Mouse (Mus musculus): ENCODE results near the gene Hdgfl1.

Hdgfl1 gene

DNA sequence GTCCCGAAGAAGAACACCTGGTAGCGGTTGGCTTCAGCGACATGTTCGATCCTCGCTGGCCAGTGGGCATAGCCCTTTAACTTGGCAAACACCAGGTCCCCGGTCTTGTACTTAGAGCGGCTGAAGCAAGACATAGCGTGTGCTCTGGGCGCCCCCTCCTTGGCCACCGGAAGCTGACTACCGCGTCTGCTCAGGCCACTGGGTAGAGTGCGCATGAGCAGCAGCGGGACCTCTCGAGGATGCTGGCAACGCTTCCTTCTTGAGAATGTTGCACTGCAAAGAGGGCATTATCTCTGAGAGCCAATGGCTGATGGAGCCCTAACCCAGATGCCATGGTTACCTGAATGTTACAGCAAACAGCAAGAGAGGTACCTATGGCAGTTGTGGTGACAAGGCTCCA, at the start of gene Hdgfl1:
Gene Hdgfl1, minus strand, starts transcription at position 211 of the 400 bp plus-strand sequence.
- no peak for DNase-seq

DNA sequence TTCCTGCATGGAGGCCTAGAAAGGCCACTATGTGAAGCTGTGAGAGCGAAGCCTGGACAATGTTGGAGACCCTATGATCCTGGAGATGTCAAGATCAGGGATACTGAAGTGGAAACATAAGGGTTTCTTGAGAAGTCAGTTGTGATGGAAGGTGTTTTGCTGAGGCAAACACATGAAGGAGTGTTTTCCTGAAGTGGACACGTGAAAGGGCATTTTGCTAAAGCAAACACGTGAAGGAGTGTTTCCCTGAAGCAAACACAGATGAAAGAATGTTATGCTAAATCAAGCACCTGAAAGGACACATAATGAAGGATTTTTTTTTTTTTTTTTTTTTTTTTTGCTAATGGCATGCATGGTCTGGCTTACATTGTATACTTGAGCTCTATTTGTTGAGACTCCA, 25.5 kb upstream of the Hdgfl1 start:
- DNase-seq: no peak

DNA sequence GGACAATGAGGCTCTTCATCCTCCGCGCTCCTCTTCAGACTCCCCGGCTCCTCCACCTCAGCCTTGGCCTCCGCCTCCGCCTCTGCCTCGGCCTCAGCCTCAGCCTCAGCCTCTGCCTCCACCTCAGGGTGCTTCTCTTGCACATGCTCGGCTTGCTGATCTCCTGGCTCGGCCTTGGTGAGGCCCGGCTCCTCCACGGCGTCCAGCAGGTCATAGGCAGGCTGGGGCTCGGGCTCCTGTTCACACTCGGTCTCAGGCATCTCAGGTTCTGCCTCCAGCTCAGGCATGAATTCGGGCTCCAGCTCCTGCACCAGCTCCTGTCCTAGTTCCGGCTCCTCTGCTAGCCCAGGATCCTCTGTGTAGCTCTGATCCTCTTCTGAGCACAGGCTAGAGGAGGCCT, 541 bp downstream of the Hdgfl1 start:
- DNase-seq: no peak

DNA sequence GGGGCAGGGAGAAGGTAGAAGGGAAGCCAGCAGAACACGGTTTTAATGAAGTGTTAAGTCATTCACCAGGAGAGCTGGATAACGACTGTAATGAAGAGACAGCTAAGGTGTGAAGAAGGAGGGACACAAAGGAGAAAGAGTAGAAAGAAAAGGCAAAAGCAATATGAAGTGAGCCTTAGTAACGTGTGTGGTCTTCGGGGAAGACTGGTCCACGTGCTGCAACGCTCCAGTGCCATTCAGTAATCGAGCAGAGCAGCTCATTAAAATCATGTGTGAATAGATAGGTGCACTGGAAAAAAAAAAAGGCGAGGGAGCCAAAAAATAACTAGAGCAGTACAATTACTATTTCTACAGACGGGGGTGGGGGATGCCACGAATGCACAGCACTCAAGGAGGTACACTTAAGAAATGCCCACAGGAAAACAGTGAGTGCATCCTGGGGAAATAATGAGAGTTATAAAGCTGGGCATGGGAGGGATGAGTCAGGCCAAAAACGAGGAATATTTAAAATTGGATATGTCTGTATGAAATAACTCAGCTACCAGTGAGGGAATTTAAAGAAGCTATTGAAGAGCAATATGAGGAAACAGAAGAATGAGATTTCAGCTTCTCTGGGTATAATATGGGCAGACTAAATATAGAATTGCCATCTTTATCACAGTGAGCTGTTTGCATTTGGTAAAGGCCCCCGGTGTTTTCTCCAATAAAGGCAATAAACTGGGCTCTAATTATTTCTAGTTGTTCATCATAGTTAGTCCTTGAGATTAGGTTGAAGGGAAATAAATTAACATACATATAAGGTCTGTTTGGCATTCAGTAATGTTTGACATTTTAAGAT, 7.8 kb downstream of the Hdgfl1 start:
- no peak for DNase-seq

DNA sequence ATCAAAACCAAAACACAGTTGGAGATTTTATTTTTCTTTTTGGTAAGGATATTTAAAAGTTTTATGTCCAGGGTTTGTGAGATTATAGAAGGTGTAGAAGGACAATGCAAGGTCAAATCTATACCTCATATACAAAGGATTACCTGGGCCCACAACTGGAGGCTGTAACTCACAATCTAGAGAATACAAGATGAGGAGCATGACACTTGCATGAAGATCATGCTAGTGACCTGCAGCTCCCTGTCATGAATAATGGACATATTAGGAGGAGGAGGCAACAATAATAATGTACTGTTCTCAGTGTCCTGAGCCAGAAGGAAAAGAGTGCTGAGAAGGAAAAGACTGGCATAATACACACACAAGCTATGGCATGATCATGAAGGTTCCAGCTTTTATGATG, 17.1 kb downstream of the Hdgfl1 start:
- DNase-seq: no peak

DNA sequence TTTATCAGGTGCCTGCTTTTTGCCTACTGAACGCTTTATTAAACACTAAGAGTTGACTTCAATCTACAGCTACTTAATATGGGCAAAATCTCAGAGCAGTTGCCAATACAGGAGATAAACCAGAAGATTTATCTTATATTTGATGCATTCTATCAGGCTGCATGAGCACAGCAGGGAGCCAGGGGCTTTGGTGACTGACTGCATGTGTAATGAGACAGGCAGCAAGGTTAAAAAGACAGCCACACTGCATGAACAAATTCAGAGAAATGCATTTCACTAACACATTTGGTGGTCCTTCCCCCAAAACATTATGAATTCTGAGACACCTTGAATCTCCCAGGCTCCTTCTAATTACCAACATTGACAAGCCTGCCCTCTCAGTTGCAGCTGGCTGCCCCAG, 17.6 kb downstream of the Hdgfl1 start:
- DNase-seq: no peak

DNA sequence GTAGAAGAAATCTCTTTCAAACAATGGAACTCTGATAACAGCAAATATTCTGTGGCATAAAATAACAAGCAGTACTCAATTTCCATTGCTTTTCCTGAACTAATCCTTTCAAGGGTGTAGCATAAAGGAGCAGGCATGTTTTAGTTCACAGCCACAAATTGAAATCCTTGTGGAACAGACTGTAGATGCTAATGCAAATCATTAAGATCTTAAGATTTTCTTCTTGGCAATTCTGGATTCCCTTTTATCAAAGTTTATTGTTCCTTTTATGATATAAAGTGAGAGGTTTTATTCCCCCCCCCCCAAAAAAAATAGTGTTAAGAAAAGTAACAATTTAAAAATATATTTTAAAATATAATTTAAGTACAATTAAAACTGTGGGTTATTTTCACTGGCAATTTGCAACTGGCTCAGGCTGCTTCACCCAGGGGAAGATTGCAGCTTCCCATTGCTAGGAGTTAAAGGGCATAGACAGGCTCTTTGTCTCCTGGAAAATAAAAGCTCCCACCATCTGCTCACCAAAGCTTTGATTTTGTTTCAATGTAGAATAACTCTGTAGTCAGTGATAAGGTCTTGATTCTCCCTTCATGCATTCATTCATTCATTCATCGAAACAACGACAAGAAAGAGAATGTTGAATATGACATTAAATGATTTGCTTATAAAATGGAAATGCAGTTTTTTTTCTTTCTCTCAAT, 24.1 kb downstream of the Hdgfl1 start:
- DNase-seq: no peak

DNA sequence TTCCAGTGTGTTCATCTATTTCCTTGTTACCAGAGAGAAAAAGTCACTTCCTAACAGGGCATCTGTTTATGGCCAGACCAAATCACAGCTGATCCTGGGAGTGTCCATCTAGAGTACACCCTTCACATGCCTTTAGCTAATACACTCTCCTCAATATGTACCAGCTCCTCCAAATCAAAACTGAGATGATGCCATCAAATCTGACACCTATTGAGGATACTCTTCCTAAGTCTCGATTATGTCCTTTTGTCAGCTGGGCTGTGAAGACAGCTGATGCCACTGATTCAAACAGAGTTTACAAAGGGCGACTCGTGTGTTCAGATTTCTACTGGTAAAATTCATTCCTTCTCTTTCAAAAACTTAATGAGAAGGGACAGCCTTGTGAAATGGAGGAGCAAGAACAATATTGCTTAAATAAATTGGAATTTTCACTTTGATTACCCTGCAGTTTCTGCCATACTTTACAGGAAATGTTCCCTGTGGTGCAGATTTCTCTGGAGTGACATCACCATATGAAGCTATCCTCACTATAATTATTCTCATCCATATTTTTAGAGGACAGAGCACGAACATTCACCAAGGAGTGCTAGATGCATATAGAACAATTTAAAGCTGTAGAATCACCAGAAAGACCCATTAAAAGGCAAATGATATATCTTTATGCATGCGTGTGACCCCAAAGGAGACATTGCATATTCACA, 24.8 kb downstream of the Hdgfl1 start:
- DNase-seq: no peak

DNA sequence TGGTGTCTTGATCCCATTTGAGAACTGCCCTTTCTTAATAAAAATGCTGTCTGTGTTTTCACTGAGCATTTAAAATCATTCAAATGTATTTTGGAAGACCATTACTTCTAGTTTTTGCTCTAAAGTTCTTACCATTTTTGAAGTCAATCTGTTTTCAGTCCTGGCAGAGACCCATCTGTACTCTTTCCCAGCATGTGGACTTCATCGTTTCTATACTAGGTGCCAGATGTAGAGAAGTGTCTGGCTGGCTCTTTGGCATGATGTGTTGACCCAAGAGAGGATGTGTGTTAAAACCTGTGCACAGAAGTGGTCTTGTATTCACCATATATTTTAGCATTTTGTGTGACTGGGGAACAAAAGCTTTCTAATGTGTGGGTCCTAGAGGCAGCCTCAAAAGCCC, 25.9 kb downstream of the Hdgfl1 start:
- no peak for DNase-seq

DNA sequence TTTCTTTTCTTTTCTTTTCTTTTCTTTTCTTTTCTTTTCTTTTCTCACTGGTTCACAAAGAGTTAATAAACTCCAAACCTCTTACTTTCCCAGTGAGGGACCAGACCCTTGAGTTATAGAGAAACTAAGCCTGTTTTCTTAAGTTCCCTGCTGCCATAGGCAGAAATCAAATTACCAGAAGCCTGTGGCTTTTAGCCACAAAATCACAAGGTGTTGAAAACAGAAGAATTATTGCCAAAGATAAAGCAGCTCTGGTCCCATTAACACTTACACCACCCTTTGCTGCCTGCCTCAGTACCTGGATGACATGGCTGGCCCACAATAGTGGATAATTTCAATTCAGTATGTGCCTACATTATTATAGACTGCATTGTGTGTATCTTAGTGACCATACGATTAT, 35.0 kb downstream of the Hdgfl1 start:
- DNase-seq: no peak

DNA sequence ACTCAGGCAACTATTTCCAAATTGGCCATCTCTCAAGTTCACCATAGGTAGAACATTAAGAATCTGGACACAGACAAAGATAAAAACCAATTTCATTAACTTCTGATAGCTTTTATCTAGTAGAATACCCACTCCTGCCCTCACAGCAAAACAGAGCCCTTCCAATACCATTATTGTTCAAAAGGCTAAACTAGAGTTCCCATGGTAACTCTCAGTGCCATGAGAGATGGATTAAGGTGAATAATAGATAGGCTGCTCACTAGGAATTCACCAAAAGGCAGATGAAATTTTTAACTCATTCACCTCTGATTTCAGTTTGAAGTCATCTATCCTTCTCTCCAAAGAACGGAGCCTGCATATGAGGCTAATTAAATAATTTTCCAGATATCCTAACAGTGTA, 45.7 kb downstream of the Hdgfl1 start:
- DNase-seq: no peak

DNA sequence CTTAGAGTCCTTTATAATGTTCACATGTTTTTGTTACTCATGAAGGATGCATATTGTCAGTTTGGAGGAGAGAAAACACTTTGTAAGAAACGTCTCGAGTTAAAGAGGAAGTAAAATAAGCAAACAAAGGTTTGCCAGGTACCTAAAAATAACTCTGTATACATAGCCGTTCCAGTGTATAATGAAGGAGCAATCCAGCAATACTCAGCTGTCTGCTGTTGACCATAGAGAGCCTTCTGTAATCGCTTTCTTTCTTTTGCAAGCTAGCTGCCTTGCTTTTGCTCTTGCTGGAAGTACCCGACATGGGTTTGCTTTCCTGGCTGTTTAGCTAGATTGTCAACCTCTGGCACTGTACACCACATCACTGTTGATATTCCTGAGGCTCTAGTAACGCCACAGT, 48.6 kb downstream of the Hdgfl1 start:
- no peak for DNase-seq

DNA sequence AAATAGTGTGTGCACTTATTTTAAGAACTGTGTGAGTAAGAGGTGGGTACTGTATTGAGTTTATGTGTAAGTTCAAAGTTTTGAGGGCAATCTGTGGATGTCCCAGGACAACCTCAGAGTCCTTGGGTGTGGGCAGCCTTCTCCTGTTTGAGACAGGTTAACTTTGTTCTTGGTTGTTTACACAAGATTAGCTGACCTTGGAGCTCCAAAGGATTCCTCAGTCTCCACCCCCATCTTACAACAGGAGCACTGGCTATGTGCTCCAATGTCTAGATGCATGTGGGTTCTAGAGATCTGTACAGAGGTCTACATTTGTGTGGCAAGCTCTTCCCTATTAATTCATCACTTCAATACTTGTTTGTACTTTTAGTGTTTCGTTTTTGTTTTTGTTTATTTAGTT, 49.0 kb downstream of the Hdgfl1 start:
- no peak for DNase-seq

DNA sequence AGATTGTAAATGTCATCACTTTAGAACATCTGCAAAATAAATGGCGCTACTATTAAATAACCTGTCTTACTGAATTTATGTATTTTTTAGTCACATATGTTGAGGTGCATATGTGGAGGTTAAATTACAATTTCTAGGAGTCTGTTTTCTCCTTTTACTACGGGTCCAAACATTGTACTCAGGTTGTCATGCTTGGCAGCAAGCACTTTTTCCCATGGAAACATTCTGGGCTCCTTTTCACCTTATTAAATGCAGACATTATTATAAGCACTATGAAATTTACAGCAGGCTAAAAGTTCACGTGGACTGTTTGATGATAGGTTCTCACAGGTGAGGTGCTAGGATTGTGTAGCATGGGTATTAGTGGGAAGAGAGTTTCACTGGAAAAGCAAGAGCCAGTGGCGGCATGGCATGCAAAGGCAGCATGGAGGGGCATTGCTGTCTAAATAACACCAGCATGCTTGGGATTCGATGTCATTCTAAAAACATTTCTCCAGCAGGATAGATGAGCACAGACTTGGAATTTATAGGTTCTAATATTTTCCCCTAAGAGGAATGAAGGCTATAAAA, 50.7 kb downstream of the Hdgfl1 start:
- DNase-seq: no peak

Measured in cerebellum, adult 11 months (tissue).